Mouse (Mus musculus): ENCODE data around the gene Ptch1.

Gene Ptch1

DNA sequence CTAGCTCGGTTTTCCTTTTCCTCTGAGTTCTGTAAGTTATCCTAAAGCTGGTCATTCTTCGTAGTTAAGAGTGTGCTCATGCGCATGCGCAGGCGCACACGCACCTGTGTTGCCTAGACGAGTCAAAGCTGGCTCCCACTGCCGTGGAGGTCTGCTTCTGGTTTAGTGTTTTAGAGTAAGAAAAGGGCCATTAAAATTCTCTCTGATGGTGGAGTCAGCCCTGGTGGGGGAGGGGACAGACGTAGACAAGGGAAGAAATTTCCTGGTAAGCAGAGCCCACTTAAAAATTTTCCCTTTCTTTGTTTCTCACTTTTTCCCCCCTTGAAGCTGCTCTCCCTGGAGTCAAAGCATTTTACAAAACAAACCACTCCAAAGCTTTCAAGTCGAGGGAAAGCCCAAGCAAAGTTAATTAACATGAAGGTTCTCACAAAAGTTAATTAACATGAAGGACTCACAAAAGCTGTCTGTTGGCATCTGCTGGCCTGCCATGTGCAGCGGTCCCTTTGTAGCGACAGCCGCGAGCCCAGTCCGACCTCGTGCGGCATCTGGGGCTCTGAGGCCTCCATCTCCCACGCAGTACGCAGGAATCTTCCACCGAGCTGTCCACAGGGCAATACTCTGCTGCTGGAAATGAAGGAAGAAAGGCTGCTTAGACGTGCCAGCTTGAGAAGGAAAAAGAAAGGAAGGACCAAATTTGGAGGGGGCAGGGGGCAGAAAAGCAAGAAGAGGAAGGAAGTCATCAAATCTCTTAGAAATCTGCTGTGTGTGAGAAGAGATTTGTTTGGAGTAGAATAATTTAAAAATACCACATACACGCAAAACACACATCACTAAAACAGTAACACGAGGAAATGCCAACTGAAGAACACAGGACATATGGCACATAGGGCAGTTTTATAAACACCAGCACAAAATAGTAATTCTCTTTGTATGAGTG is 76.5 kb downstream of the Ptch1 start, which contains the start of gene Fancc:
Gene Fancc (minus strand): TSS at position 633 of the 937 bp plus-strand sequence.
- DNase-seq (ENCODE audit: low spot score in 2 of 2) = no peak

DNA sequence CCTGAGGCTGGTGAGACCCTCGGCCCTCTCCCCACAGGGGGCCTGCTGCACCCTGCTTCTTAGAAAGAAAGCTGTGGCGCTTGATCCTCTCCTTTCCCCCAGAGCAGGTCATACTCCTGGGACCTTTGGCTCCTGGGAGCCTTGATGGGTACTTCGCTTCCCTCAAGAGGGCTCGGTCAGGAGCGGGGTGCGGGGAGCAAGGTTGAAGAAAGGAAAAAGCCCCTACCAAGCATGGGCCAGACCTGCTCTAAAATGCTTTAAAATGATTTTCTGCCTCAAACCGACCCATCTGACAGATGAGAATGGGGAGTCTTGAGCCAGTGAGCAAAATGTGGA is 85.7 kb downstream of the Ptch1 start:
- no peak for DNase-seq (ENCODE audit: low spot score in 2 of 2)

DNA sequence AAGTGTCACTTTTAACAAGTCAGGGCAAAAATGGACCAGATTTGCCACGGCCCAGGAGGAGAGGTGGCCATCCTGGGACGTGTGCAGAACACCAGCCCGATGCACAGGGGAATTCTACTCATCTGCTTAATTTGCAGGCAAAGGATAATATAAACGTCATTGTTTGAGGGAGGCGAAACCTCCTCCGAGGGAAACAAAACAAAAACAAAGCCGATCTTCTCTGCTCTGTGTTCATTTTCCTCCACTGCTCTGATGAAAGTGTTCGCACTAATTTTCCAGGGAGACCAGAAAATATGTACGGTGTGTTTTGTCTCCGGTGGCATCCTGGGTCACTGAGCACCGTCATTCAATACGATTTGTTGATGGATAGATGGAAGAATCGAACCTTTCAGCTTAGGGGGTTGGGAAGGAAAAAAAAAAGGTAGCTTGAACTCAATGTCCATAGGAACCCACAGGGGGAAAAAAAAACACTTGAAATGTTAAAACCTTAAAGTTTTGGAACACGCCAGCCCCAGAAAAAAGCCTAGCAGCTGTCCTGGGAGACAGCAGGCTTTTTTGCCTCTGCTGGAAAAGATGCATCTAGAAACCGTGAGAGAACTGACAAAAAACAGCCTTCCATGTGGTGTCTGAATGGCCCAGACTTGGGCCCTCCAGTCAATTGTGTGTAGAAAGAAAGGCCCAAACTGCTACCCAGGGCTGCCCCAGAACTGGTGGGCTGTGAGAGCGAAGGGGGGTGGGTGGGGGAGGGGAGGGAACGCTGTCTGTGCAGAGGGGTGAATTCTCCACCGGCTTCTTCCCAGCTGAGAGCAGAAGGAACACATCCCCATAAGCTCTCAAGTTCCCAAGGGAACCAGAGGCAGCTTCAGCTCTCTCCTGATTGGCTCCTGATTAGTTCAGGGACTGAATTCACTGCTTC is 86.3 kb downstream of the Ptch1 start:
- no peak for DNase-seq (ENCODE audit: low spot score in 2 of 2)

DNA sequence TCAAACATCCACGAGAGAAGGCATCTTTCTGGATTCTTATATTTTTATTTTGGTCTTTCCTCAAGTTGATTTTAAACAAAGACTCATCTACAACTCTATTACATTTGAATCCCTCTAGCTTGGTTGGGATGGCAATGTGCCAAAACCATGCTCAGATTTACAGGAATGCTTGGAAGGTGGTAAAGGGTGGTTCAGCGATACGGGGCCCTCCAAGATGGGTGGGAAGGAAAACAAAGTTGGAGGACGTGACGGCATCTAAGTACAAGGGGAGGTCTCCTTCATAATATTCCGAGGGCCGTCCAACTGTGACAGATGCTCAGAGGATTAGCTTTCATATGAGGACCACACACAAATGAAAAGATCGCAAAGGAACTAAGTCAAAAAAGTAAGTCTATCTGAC is 98.0 kb downstream of the Ptch1 start:
- no peak for DNase-seq (ENCODE audit: low spot score in 2 of 2)

All from spleen, postnatal 4 days (tissue).